ENCODE assay signal across 17 mouse cellular contexts in genomic region chr7:130455587-130456246, GRCm38 (mm10).
DNase-seq lines count a peak whose midpoint lies in the region; ATAC-seq and TF ChIP-seq lines count a peak whose summit lies in the region.
"Had no signal": no experiment of that assay in that cellular context is flagged by ENCODE, and none has a peak within 500 bp of the region (broad histone marks: within the 10 kb centered on the region; RNA-seq: fewer than 3 reads in every experiment).

No protein-coding gene starts in this region.

- no peaks in the 10 kb centered on the region for H3K9me3 ChIP-seq in kidney, embryonic 15.5 days (replicated peaks)
- no peaks in the 10 kb centered on the region for H3K9me3 ChIP-seq in midbrain, embryonic 10.5 days (replicated peaks)
- no peaks in the 10 kb centered on the region for H3K9me3 ChIP-seq in midbrain, embryonic 13.5 days
- H3K9me3 ChIP-seq: forebrain, embryonic 15.5 days had no signal

- H3K36me3 ChIP-seq in heart, adult 2 months (ENCODE audit: control insufficient read depth, insufficient read depth, low read length) = peaks cover 10% of the 10 kb centered on the region
- H3K36me3 ChIP-seq in kidney, adult 2 months (ENCODE audit: control insufficient read depth, insufficient read depth, low read length) = no peaks in the 10 kb centered on the region; the same call in none of the 2 replicates
- H3K36me3 ChIP-seq in kidney, embryonic 15.5 days = peaks cover 52% of the 10 kb centered on the region
- H3K36me3 ChIP-seq in midbrain, embryonic 10.5 days = peaks cover 62% of the 10 kb centered on the region
- H3K36me3 ChIP-seq in midbrain, embryonic 13.5 days = peaks cover 34% of the 10 kb centered on the region

- intact Hi-C loops in heart, adult 2 months (cut with DNase I) = no loop called here

- peaks cover 1% of the 10 kb centered on the region; the same call in 1 of the 2 replicates for H3K4me1 ChIP-seq in heart, adult 2 months (ENCODE audit: control insufficient read depth, insufficient read depth, low read length)
- H3K4me1 ChIP-seq in kidney, adult 2 months (ENCODE audit: control insufficient read depth, insufficient read depth, low read length) = peaks cover 3% of the 10 kb centered on the region; the same call in 1 of the 2 replicates
- H3K4me1 ChIP-seq in kidney, embryonic 15.5 days = no peaks in the 10 kb centered on the region
- peaks cover 12% of the 10 kb centered on the region for H3K4me1 ChIP-seq in midbrain, embryonic 10.5 days
- 0 out of 2 replicates have a peak, but pooled peaks cover 4% of the 10 kb centered on the region for H3K4me1 ChIP-seq in midbrain, embryonic 13.5 days (replicated peaks)

- no peak for TF ChIP-seq EP300 in heart, adult 2 months (IDR thresholded peaks at IDR 0.05; ENCODE audit: insufficient read depth, low read depth, low read length)

- H3K79me2 ChIP-seq in heart, adult 2 months (replicated peaks; ENCODE audit: control insufficient read depth, insufficient read depth, low read length) = no peaks in the 10 kb centered on the region; the same call in 1 of the 2 replicates

- H3K27me3 ChIP-seq in heart, adult 2 months (ENCODE audit: control insufficient read depth, insufficient read depth, low read length) = no peaks in the 10 kb centered on the region
- no peaks in the 10 kb centered on the region for H3K27me3 ChIP-seq in kidney, adult 2 months (replicated peaks; ENCODE audit: control insufficient read depth, insufficient read depth, low read length)
- H3K27me3 ChIP-seq in kidney, embryonic 15.5 days = no peaks in the 10 kb centered on the region
- H3K27me3 ChIP-seq in midbrain, embryonic 10.5 days (ENCODE audit: low read depth, poor library complexity, severe bottlenecking) = no peaks in the 10 kb centered on the region
- H3K27me3 ChIP-seq in midbrain, embryonic 13.5 days = no peaks in the 10 kb centered on the region
- H3K27me3 ChIP-seq: CH12.LX; forebrain, embryonic 15.5 days had no signal

- TF ChIP-seq POLR2A in heart, adult 2 months (IDR thresholded peaks at IDR 0.05; ENCODE audit: insufficient read depth, low read depth, low read length) = no peak
- no peak for TF ChIP-seq POLR2A in kidney, adult 2 months (IDR thresholded peaks at IDR 0.05; ENCODE audit: low read depth, low read length)

- no peak overlapping the region for H3K4me2 ChIP-seq in kidney, embryonic 15.5 days
- no peak overlapping the region for H3K4me2 ChIP-seq in midbrain, embryonic 13.5 days (replicated peaks)
- H3K4me2 ChIP-seq: forebrain, embryonic 15.5 days had no signal

- peak; percentile 9 for DNase-seq in heart, adult 8-10 months (ENCODE audit: low spot score)
- DNase-seq in heart, adult 2 months = no peak
- DNase-seq in kidney, adult 2 months = peak; percentile 19
- DNase-seq in midbrain, embryonic 10.5 days (ENCODE audit: low spot score) = no peak
- DNase-seq in urinary bladder, adult 18-20 months (ENCODE audit: low spot score in 2 of 2) = no peak
- DNase-seq: adrenal gland, adult 2 months; cerebellum, postnatal 10 days; embryo, embryonic 11 days; kidney, postnatal 4 days; lung, adult 18-20 months; right cerebral cortex, postnatal 25 days had no signal

- no peak for TF ChIP-seq CTCF in heart, adult 2 months (IDR thresholded peaks at IDR 0.05)
- no peak for TF ChIP-seq CTCF in kidney, adult 2 months (conservative IDR thresholded peaks at IDR 0.05; ENCODE audit: insufficient read depth, insufficient read length, low read depth, low read length)

- H3K9ac ChIP-seq in heart, adult 2 months (ENCODE audit: low read depth, low read length) = no peak overlapping the region
- no peak overlapping the region for H3K9ac ChIP-seq in kidney, embryonic 15.5 days
- no peak overlapping the region for H3K9ac ChIP-seq in midbrain, embryonic 13.5 days (replicated peaks)
- H3K9ac ChIP-seq: forebrain, embryonic 15.5 days had no signal

- 70% methylated on average over 4 of the region's 4 CpGs for WGBS in heart, adult 2 months
- WGBS in kidney, adult 2 months = 76% methylated on average over 4 of the region's 4 CpGs
- WGBS in kidney, embryonic 15.5 days = 72% methylated on average over 4 of the region's 4 CpGs
- WGBS in midbrain, embryonic 10.5 days = 81% methylated on average over 4 of the region's 4 CpGs
- 76% methylated on average over 4 of the region's 4 CpGs for WGBS in midbrain, embryonic 13.5 days

- H3K4me3 ChIP-seq in heart, adult 2 months = no peak overlapping the region
- H3K4me3 ChIP-seq in kidney, adult 2 months (ENCODE audit: insufficient read depth, low read depth, low read length) = no peak overlapping the region
- H3K4me3 ChIP-seq in kidney, embryonic 15.5 days (replicated peaks) = no peak overlapping the region
- no peak overlapping the region for H3K4me3 ChIP-seq in midbrain, embryonic 10.5 days
- no peak overlapping the region for H3K4me3 ChIP-seq in midbrain, embryonic 13.5 days (replicated peaks)
- H3K4me3 ChIP-seq: erythroblast, embryonic 14.5 days; forebrain, embryonic 15.5 days had no signal

- no peak for ATAC-seq in kidney, embryonic 15.5 days (replicated peaks; ENCODE audit: low FRiP score)
- ATAC-seq in midbrain, embryonic 13.5 days = no peak
- ATAC-seq: forebrain, embryonic 15.5 days; intestine, postnatal 0 days had no signal

- H3K27ac ChIP-seq in heart, adult 2 months = no peak overlapping the region
- no peak overlapping the region for H3K27ac ChIP-seq in kidney, adult 2 months (ENCODE audit: insufficient read depth, low read depth, low read length)
- H3K27ac ChIP-seq in kidney, embryonic 15.5 days = no peak overlapping the region
- peak overlapping the region; percentile 10; the same call in 1 of the 2 replicates for H3K27ac ChIP-seq in midbrain, embryonic 10.5 days (replicated peaks)
- H3K27ac ChIP-seq in midbrain, embryonic 13.5 days = no peak overlapping the region
- H3K27ac ChIP-seq: forebrain, embryonic 15.5 days had no signal

Comparison
In these comparisons a context has a peak if more than half of its experiments do, and no peak if none do; other contexts are left out.
1. DNase-seq: peak in heart, adult 8-10 months (single experiment) and kidney, adult 2 months (single experiment); none in heart, adult 2 months (0 of 2), midbrain, embryonic 10.5 days (single experiment) and urinary bladder, adult 18-20 months (0 of 2).